ENCODE assay signal across 17 mouse cellular contexts in the genomic region with DNA sequence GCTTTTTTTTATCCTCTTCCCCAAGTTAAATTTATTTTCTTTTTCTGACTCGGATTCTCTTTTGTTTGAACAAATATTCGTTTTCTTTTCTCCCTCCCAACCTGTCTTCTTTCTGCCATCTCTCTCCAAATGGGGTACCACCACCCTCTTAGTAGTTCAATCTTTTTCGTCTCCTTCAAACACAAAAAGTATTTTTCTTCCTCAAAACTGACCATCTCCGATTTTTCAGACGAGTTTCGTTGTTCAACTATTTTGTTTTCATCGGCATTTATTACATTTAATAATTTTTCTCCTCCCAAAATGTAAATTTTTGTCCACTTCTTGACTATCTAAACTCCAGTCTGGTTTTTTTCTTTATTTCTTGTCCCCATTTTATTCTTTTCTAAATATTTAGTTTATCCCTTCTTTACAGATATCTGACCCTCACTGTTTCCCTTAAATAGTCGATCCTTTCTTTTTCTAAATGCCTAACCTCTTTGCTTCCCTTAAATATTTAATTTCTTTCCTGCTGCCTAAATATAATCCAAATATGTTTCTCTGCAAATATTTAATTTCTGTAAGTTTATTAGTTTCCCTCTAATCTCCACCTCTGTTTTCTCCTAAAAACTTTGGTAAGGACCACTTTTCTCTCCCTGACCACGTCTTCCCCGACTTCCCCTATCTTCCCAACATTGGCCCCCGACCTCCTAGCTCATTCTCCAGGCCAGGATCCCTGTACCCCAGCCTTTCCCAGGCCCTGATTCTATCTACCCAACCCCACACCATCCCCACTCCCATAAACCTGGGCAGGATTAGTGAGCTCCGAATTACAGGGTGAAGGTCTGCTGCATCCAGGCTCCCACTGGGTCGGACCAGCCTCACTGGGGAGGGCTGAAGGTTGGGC. TPM values are rescaled to one million over a fixed set of nuclear protein-coding genes. Genes with fewer than 3 reads are reported as not detected.
DNase-seq lines count a peak whose midpoint lies in the region; ATAC-seq and TF ChIP-seq lines count a peak whose summit lies in the region.
"Had no signal": no experiment of that assay in that cellular context is flagged by ENCODE, and none has a peak within 500 bp of the region (broad histone marks: within the 10 kb centered on the region; RNA-seq: fewer than 3 reads in every experiment).

No protein-coding gene starts in this region.

- no peaks in the 10 kb centered on the region for H3K36me3 ChIP-seq in lung, postnatal 0 days (ENCODE audit: insufficient read depth, low read length)
- H3K36me3 ChIP-seq in limb, embryonic 10.5 days = peaks cover 31% of the 10 kb centered on the region; the same call in 1 of the 2 replicates
- H3K36me3 ChIP-seq in stomach, embryonic 16.5 days (ENCODE audit: control insufficient read depth, insufficient read depth, low read length) = peaks cover 8% of the 10 kb centered on the region; the same call in 1 of the 2 replicates
- H3K36me3 ChIP-seq: forebrain, embryonic 12.5 days; heart, embryonic 13.5 days; liver, embryonic 13.5 days had no signal

- H3K27me3 ChIP-seq in lung, postnatal 0 days (replicated peaks; ENCODE audit: insufficient read depth, low read length) = peaks cover 79% of the 10 kb centered on the region
- peaks cover 94% of the 10 kb centered on the region for H3K27me3 ChIP-seq in limb, embryonic 10.5 days (ENCODE audit: low read depth, poor library complexity, severe bottlenecking)
- peaks cover 7% of the 10 kb centered on the region; the same call in 1 of the 2 replicates for H3K27me3 ChIP-seq in stomach, embryonic 16.5 days (ENCODE audit: control insufficient read depth, insufficient read depth, low read length)

- peak; percentile 46 for DNase-seq in embryo, embryonic 10.5 days (ENCODE audit: low spot score)
- DNase-seq in embryo, embryonic 10 days (ENCODE audit: low spot score) = no peak
- peak; percentile 36 for DNase-seq in lung, postnatal 0 days (ENCODE audit: low spot score)
- DNase-seq in lung, postnatal 14 days = no peak
- DNase-seq in limb, embryonic 10.5 days (ENCODE audit: low spot score) = peak; percentile 66
- no peak for DNase-seq in left cerebral cortex, adult 8-10 months (ENCODE audit: low spot score in 2 of 2)
- no peak for DNase-seq in spleen, adult 18-20 months
- DNase-seq: layer of hippocampus, postnatal 36 days; liver, embryonic 13.5 days; thymus, adult 18-20 months had no signal

- no peaks in the 10 kb centered on the region for H3K9me3 ChIP-seq in lung, postnatal 0 days (ENCODE audit: low read length)
- no peaks in the 10 kb centered on the region for H3K9me3 ChIP-seq in limb, embryonic 10.5 days (replicated peaks)
- no peaks in the 10 kb centered on the region for H3K9me3 ChIP-seq in stomach, embryonic 16.5 days (replicated peaks; ENCODE audit: control insufficient read depth, low read length)
- H3K9me3 ChIP-seq: forebrain, embryonic 12.5 days; heart, embryonic 13.5 days; liver, embryonic 13.5 days had no signal

- 7% methylated on average over 13 of the region's 13 CpGs for WGBS in lung, postnatal 0 days
- WGBS in limb, embryonic 10.5 days = 4% methylated on average over 13 of the region's 13 CpGs
- WGBS in stomach, embryonic 16.5 days = 17% methylated on average over 13 of the region's 13 CpGs

- ATAC-seq in lung, postnatal 0 days = no peak
- no peak for ATAC-seq in stomach, embryonic 16.5 days (ENCODE audit: insufficient read depth, low FRiP score)

- no peak overlapping the region for H3K27ac ChIP-seq in lung, postnatal 0 days (ENCODE audit: low read length)
- peak overlapping the region; percentile 90 for H3K27ac ChIP-seq in limb, embryonic 10.5 days
- H3K27ac ChIP-seq in stomach, embryonic 16.5 days (ENCODE audit: low read length) = peak overlapping the region; percentile 91
- H3K27ac ChIP-seq: forebrain, embryonic 12.5 days; heart, embryonic 13.5 days; hindbrain, embryonic 14.5 days; liver, embryonic 13.5 days; macrophage had no signal

- TF ChIP-seq CTCF in lung, postnatal 0 days (IDR thresholded peaks at IDR 0.05) = no peak

- no peaks in the 10 kb centered on the region; the same call in 1 of the 2 replicates for H3K4me1 ChIP-seq in lung, postnatal 0 days (ENCODE audit: insufficient read depth, low read depth, low read length)
- H3K4me1 ChIP-seq in limb, embryonic 10.5 days = peaks cover 69% of the 10 kb centered on the region
- H3K4me1 ChIP-seq in stomach, embryonic 16.5 days (ENCODE audit: control insufficient read depth, insufficient read depth, low read length) = peaks cover 18% of the 10 kb centered on the region

- TF ChIP-seq EP300 in lung, postnatal 0 days (IDR thresholded peaks at IDR 0.05) = no peak

- H3K4me3 ChIP-seq in lung, postnatal 0 days (ENCODE audit: low read depth, low read length) = no peak overlapping the region
- H3K4me3 ChIP-seq in limb, embryonic 10.5 days = peak overlapping the region; percentile 56
- H3K4me3 ChIP-seq in stomach, embryonic 16.5 days (replicated peaks; ENCODE audit: low read length) = peak overlapping the region; percentile 56

- no peak overlapping the region for H3K4me2 ChIP-seq in lung, postnatal 0 days (replicated peaks; ENCODE audit: low read depth, low read length)
- H3K4me2 ChIP-seq in stomach, embryonic 16.5 days (ENCODE audit: low read depth, low read length) = peak overlapping the region; percentile 74
- H3K4me2 ChIP-seq: forebrain, embryonic 12.5 days; hindbrain, embryonic 14.5 days had no signal

- H3K9ac ChIP-seq in lung, postnatal 0 days (replicated peaks; ENCODE audit: low read depth) = no peak overlapping the region
- peak overlapping the region; percentile 78 for H3K9ac ChIP-seq in stomach, embryonic 16.5 days (ENCODE audit: low read length)
- H3K9ac ChIP-seq: forebrain, embryonic 12.5 days; heart, embryonic 13.5 days; hindbrain, embryonic 14.5 days; liver, embryonic 13.5 days had no signal

RNA-seq across cellular contexts. Expression of gene Pitx1, which starts 9.0 kb away (rescaled TPM):
- not detected in 2 replicates for polyA plus RNA-seq in lung, postnatal 0 days (2015; fragmentation: Nextera tagmentation; extraction: Ambion mirVana)
- polyA plus RNA-seq in limb, embryonic 10.5 days (2016; fragmentation: Nextera tagmentation; extraction: Ambion mirVana) = 77.9 and 151 TPM in 2 replicates
- 106 and 110 TPM in 2 replicates for polyA plus RNA-seq in stomach, embryonic 16.5 days (2015; fragmentation: Nextera tagmentation; extraction: Ambion mirVana)
- total RNA-seq in left cerebral cortex, adult 8-10 months (2022) = not detected
- total RNA-seq: adrenal gland, postnatal 10 days; layer of hippocampus, postnatal 36 days had no signal
- polyA plus RNA-seq: cortical plate, adult 2 months; hindbrain, embryonic 14.5 days; macrophage had no signal

RNA-seq across cellular contexts. Expression of gene Catsper3, which starts 42.7 kb away (rescaled TPM):
- polyA plus RNA-seq in lung, postnatal 0 days (2015; fragmentation: Nextera tagmentation; extraction: Ambion mirVana) = 0.18 TPM in 1 of 2 replicates, not detected in the other
- 0.25 TPM in 1 of 2 replicates, not detected in the other for polyA plus RNA-seq in limb, embryonic 10.5 days (2016; fragmentation: Nextera tagmentation; extraction: Ambion mirVana)
- polyA plus RNA-seq in stomach, embryonic 16.5 days (2015; fragmentation: Nextera tagmentation; extraction: Ambion mirVana) = 0.10 TPM in 1 of 2 replicates, not detected in the other
- total RNA-seq in left cerebral cortex, adult 8-10 months (2022) = under 1 TPM in 3 of 4 experiments, not detected in 1; 0.48 to 0.63 (median 0.59) TPM
- polyA plus RNA-seq: forebrain, embryonic 12.5 days; hindbrain, embryonic 14.5 days; liver, embryonic 13.5 days; macrophage had no signal

Comparison
In these comparisons a context has a peak if more than half of its experiments do, and no peak if none do; other contexts are left out.
1. DNase-seq: peak in embryo, embryonic 10.5 days (single experiment), lung, postnatal 0 days (single experiment) and limb, embryonic 10.5 days (single experiment); none in embryo, embryonic 10 days (single experiment), lung, postnatal 14 days (single experiment), left cerebral cortex, adult 8-10 months (0 of 2) and spleen, adult 18-20 months (0 of 2).
2. RNA of gene Pitx1, which starts 9.0 kb away (polyA plus RNA-seq): 77.9 to 151 TPM in limb, embryonic 10.5 days and 106 to 110 TPM in stomach, embryonic 16.5 days; not detected in lung, postnatal 0 days; every median in the first group is over 10 times any median in the second.